Mouse (Mus musculus) mouse trophoblast stem cell (cell line): Measurements from ENCODE around the gene Abca9.

Experiments used
- in situ Hi-C, 2 experiments: fragments of 300-500 bp; cut with MseI, MboI; formaldehyde crosslinking; loops; 2 replicates in 1 of 2; 3 replicates in 1 of 2; pipeline ENCODE4 v1.15.1; 2025

The Abca9 gene

GRCm38 (mm10) chr11:110167459-110168251 lies at the start of gene Abca9:
Gene Abca9 (minus strand): TSS chr11:110168196.
- in situ Hi-C loops: no loop called here

- in situ Hi-C loops: no loop called here
These were observed 49.1 kb upstream of the Abca9 start for GRCm38 (mm10) chr11:110217118-110217517.

- in situ Hi-C loops: no loop called here
These were observed 35.9 kb upstream of the Abca9 start for GRCm38 (mm10) chr11:110203930-110204329.

- in situ Hi-C loops: no loop called here
These were observed 30.9 kb upstream of the Abca9 start for GRCm38 (mm10) chr11:110198882-110199281.

DNA sequence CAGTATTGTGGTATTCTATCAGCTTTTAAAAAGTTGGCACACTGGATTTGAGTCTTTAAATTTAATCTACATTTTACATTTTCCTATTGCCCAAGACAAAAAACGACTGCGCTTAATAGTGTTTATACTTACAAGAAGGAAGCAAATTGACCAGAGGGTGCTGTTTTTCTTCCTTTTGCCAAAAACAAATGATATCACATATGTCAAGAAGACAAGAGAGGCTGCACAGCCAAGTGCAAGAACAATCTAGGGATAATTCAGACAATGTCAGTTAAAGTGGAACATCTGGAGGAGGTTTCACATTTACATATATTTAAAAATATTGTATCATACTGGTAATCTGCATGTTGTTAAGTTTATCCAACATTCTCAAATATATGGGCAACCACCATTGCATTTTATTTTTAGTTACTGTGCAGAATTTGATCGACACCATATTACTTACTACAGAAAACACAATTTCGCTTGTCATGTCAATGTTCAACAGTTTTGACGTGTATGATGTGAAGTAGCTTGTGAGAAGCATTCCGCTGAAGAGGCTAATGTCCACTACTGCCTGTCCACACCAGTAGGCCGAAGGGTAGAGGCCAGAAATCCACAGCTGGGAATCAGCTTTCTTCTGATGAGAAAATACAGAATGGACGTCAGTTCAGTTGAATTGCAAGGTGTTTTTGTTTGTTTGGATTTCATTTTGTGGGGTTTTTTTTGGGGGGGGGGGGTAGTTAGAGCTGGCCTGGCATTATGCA lies 28.7 kb upstream of the Abca9 start:
- in situ Hi-C loops: no loop called here

GRCm38 (mm10) chr11:110195310-110195709 lies 27.3 kb upstream of the Abca9 start:
- in situ Hi-C loops: no loop called here

- in situ Hi-C loops: no loop called here
These were observed 3.2 kb upstream of the Abca9 start for GRCm38 (mm10) chr11:110171212-110171611.

- in situ Hi-C loops: no loop called here
These were observed 2.2 kb downstream of the Abca9 start for GRCm38 (mm10) chr11:110165822-110166221.

- in situ Hi-C loops: no loop called here
These were observed 2.6 kb downstream of the Abca9 start for GRCm38 (mm10) chr11:110165409-110165808.

DNA sequence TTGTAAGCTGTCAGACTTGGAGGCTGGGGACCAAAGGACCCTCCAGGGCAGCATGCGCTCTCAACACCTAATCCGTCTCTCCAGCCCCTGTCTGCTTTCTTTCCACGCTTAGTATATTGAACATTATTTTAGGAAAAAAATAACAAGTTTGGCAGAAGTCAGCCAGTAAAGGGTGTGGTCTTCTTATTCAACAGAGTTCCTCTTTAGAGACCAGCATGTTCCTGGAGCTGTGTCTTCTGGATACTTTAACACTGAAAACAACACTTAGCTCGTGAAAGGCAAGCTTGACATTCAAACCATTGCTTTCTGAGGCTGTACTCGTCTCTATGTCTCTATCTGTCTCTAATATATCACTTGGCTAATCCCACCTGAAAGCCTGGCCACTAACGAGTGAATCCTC lies 10.9 kb downstream of the Abca9 start:
- in situ Hi-C loops: no loop called here

DNA sequence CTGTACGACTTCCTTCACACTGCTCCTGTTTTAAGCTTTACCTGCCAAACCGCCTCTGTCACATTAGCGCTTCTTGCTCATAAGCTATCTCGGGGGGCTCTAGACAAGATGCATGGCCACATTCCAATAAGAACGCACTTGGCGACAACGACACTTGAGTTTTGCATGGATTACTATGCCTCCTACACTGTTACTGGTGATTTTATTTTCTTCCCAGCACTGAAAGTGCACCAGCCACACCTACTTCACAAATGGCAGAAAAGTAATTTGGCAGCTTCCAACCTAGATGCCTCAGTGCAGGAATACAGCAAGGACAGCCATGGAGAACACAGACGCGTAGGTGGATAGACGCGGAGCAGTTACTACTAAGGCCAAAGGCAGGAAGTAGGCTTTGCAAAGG lies 12.0 kb downstream of the Abca9 start:
- in situ Hi-C loops: no loop called here

GRCm38 (mm10) chr11:110147640-110148039 lies 20.4 kb downstream of the Abca9 start:
- in situ Hi-C loops: no loop called here

- in situ Hi-C loops: no loop called here
These were observed 22.6 kb downstream of the Abca9 start for GRCm38 (mm10) chr11:110145421-110145820.

DNA sequence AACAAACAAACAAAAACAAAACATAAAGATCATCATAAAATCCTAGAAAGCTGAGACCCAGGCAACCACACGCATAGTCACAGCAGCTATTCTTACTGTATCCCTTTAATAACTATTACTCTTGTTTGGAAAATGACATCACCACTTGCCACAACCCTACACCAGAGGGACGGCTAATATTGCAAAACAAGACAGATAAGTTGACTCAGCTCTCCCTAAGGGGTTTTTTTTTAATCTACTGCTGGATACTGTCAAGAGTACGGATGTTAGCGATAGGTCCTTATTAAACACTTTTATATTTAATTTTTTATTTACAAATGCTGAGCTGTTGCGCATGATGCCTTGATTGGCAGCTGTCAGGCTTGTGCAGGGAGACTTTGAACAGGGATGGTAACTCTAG lies 37.2 kb downstream of the Abca9 start:
- in situ Hi-C loops: no loop called here

DNA sequence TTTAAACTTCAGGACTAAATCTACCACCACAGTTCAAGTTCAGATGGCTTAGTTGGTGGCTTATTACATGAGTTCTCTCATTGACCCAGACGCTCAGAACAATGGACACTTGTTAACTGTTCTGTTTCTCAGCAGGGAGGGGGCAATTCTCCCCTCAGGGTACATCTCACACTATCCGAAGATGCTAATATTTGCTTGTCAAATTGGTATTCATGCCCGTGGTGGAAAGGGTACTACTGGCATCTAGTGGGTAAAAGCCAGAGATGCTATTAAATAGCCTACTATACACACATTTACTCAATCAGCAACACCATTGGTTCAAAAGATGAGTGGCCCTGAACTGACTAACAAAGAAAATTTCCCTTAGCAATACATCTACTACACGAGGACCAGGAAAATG lies 56.9 kb downstream of the Abca9 start:
- in situ Hi-C loops: no loop called here

- in situ Hi-C loops: no loop called here
These were observed 66.6 kb downstream of the Abca9 start for GRCm38 (mm10) chr11:110101437-110101836.

GRCm38 (mm10) chr11:110098901-110099300 lies 69.1 kb downstream of the Abca9 start:
- in situ Hi-C loops: no loop called here

GRCm38 (mm10) chr11:110097465-110097864 lies 70.5 kb downstream of the Abca9 start:
- in situ Hi-C loops: no loop called here

GRCm38 (mm10) chr11:110095858-110096257 lies 72.1 kb downstream of the Abca9 start, which contains the start of gene Abca8a:
Gene Abca8a (minus strand): TSS chr11:110095978.
- in situ Hi-C loops: no loop called here

GRCm38 (mm10) chr11:110094846-110095380 lies 73.1 kb downstream of the Abca9 start:
- in situ Hi-C loops: no loop called here

GRCm38 (mm10) chr11:110094236-110094635 lies 73.8 kb downstream of the Abca9 start:
- in situ Hi-C loops: no loop called here

GRCm38 (mm10) chr11:110091328-110091727 lies 76.7 kb downstream of the Abca9 start:
- in situ Hi-C loops: no loop called here

- in situ Hi-C loops: no loop called here
These were observed 95.8 kb downstream of the Abca9 start for GRCm38 (mm10) chr11:110072158-110072557.
